Mouse (Mus musculus) CD4-positive, CD25-positive, alpha-beta regulatory T cell, adult 2 months (primary cell): ENCODE results near the gene Izumo2.

Source experiments
- DNase-seq: peaks from one replicate; pipeline ENCODE4 v3.0.0-alpha.2; 2012; ENCODE audit warnings: low read depth, low spot score

The Izumo2 gene

GRCm38 (mm10) chr7:44760366-44760765 is 51.8 kb downstream of the Izumo2 start:
- DNase-seq = no peak

GRCm38 (mm10) chr7:44768129-44768528 is 59.6 kb downstream of the Izumo2 start:
- DNase-seq = no peak
